In genomic region chr17:65864742-65865141, GRCm38 (mm10) we compare ENCODE assay signal across 8 mouse cellular contexts. TPM values are rescaled to one million over a fixed set of nuclear protein-coding genes. Genes with fewer than 3 reads are reported as not detected.
DNase-seq lines count a peak whose midpoint lies in the region; ATAC-seq and TF ChIP-seq lines count a peak whose summit lies in the region.

No protein-coding gene starts in this region.

- H3K4me1 ChIP-seq in intestine, embryonic 15.5 days (replicated peaks), result no peaks in the 10 kb centered on the region

- no peaks in the 10 kb centered on the region for H3K27me3 ChIP-seq in intestine, embryonic 15.5 days (replicated peaks)

- 0 out of 2 replicates have a peak, but pooled peaks have one; percentile 20 for ATAC-seq in cerebellum, adult (ENCODE audit: insufficient number of reproducible peaks, low FRiP score, low TSS enrichment)
- peak; percentile 52; the same call in 1 of the 2 replicates for ATAC-seq in intestine, embryonic 15.5 days

- no peak overlapping the region for H3K27ac ChIP-seq in left cerebral cortex, adult 2 months
- H3K27ac ChIP-seq in intestine, embryonic 15.5 days, result no peak overlapping the region

- WGBS in intestine, embryonic 15.5 days, result 32% methylated on average over 4 of the region's 4 CpGs

- H3K36me3 ChIP-seq in intestine, embryonic 15.5 days, result no peaks in the 10 kb centered on the region

- H3K9me3 ChIP-seq in intestine, embryonic 15.5 days, result no peaks in the 10 kb centered on the region

- no peak overlapping the region for H3K9ac ChIP-seq in intestine, embryonic 15.5 days

- H3K4me2 ChIP-seq in intestine, embryonic 15.5 days (replicated peaks), result no peak overlapping the region

- intact Hi-C loops in left cerebral cortex, adult 2 months (cut with DNase I), result loop anchor here (5.0 to 10.0 kb wide), 3 partner anchors 88 to 620 kb away; partner anchors contain the start of gene Twsg1
- intact Hi-C loops in left cerebral cortex, postnatal 36 days (cut with DNase I), result loop anchor here (5.0 kb wide), 1 partner anchor 243 kb away; no protein-coding TSS in a partner anchor

- no peak for DNase-seq in cerebellum, adult 8-10 months
- no peak for DNase-seq in left cerebral cortex, adult 2 months (ENCODE audit: extremely low spot score in 1 of 2, low spot score in 2 of 2)
- no peak for DNase-seq in left cerebral cortex, postnatal 36 days (ENCODE audit: low spot score in 2 of 2)
- peak; percentile 44 for DNase-seq in c-Kit-positive CD71-positive TER-119-negative erythroid progenitor cells, embryonic 14.5 days (ENCODE audit: low read depth)
- DNase-seq in retina, postnatal 7 days (ENCODE audit: low read depth, low spot score), result peak; percentile 46
- no peak for DNase-seq in left cerebral cortex, adult 11 months (ENCODE audit: low spot score)

- TF ChIP-seq CTCF in left cerebral cortex, adult 2 months (IDR thresholded peaks at IDR 0.05), result peak; percentile 87

- no peak overlapping the region for H3K4me3 ChIP-seq in left cerebral cortex, adult 2 months
- no peak overlapping the region for H3K4me3 ChIP-seq in intestine, embryonic 15.5 days (replicated peaks)

RNA-seq across cellular contexts. Expression of gene Ralbp1, which starts 20.9 kb away (rescaled TPM):
- total RNA-seq in left cerebral cortex, adult 2 months (2021), result 10 to 100 TPM; 69.3 to 69.6 TPM
- 10 to 100 TPM; 62.1 to 64.0 TPM for total RNA-seq in left cerebral cortex, postnatal 36 days (2021)
- 64.3 and 74.9 TPM in 2 replicates for polyA plus RNA-seq in intestine, embryonic 15.5 days (2015; fragmentation: Nextera tagmentation; extraction: Ambion mirVana)

Comparison
In these comparisons a context has a peak if more than half of its experiments do, and no peak if none do; other contexts are left out.
1. DNase-seq: peak in c-Kit-positive CD71-positive TER-119-negative erythroid progenitor cells, embryonic 14.5 days (single experiment) and retina, postnatal 7 days (single experiment); none in cerebellum, adult 8-10 months (single experiment), left cerebral cortex, adult 2 months (0 of 2), left cerebral cortex, postnatal 36 days (0 of 2) and left cerebral cortex, adult 11 months (single experiment).